Comparison of ENCODE assay signal across 19 mouse cellular contexts in the genomic region with DNA sequence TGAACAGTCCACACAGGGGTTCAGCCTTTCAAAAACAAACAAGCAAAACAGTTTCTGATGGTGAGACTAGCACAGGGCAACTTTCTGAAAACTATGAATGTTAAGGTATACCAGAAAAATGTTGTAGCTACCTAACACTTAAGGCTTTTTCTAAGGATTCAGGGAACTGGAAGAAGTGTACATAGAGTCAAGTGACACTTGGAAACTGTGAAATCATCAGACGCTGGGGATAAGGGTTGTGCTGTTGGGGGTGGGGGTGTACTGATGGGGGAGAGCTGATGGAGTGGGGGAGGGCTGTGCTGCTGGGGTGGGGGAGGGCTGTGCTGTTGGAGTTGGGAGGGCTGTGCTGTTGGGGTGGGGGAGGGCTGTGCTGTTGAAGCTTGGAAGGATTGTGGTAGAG.
DNase-seq lines count a peak whose midpoint lies in the region; ATAC-seq and TF ChIP-seq lines count a peak whose summit lies in the region.
"Had no signal": no experiment of that assay in that cellular context is flagged by ENCODE, and none has a peak within 500 bp of the region (broad histone marks: within the 10 kb centered on the region; RNA-seq: fewer than 3 reads in every experiment).

No protein-coding gene starts in this region.

- 35% methylated on average over 1 of the region's 1 CpGs for WGBS in embryonic facial prominence, embryonic 15.5 days
- WGBS in embryonic facial prominence, embryonic 10.5 days: 64% methylated on average over 1 of the region's 1 CpGs
- WGBS in heart, embryonic 15.5 days: 23% methylated on average over 1 of the region's 1 CpGs
- WGBS in lung, embryonic 14.5 days: 30% methylated on average over 1 of the region's 1 CpGs
- 60% methylated on average over 1 of the region's 1 CpGs for WGBS in lung, adult 2 months
- WGBS in limb, embryonic 14.5 days: 68% methylated on average over 1 of the region's 1 CpGs

- H3K27ac ChIP-seq in embryonic facial prominence, embryonic 15.5 days (replicated peaks): 0 out of 2 replicates have a peak overlapping the region, but pooled peaks have one; percentile 44
- H3K27ac ChIP-seq in embryonic facial prominence, embryonic 10.5 days (replicated peaks): no peak overlapping the region
- H3K27ac ChIP-seq in heart, embryonic 15.5 days: peak overlapping the region; percentile 58
- H3K27ac ChIP-seq in lung, embryonic 14.5 days (ENCODE audit: low read depth): peak overlapping the region; percentile 8; the same call in 1 of the 2 replicates
- 0 out of 2 replicates have a peak overlapping the region, but pooled peaks have one; percentile 10 for H3K27ac ChIP-seq in limb, embryonic 14.5 days (replicated peaks; ENCODE audit: low read depth, low read length)
- H3K27ac ChIP-seq: forebrain, embryonic 15.5 days; hindbrain, embryonic 13.5 days; hindbrain, postnatal 0 days had no signal

- H3K36me3 ChIP-seq in embryonic facial prominence, embryonic 15.5 days: no peaks in the 10 kb centered on the region
- no peaks in the 10 kb centered on the region for H3K36me3 ChIP-seq in embryonic facial prominence, embryonic 10.5 days (replicated peaks)
- H3K36me3 ChIP-seq in heart, embryonic 15.5 days: no peaks in the 10 kb centered on the region
- no peaks in the 10 kb centered on the region for H3K36me3 ChIP-seq in lung, embryonic 14.5 days (ENCODE audit: insufficient read depth)
- no peaks in the 10 kb centered on the region for H3K36me3 ChIP-seq in limb, embryonic 14.5 days (ENCODE audit: control insufficient read depth, insufficient read depth, low read length)
- H3K36me3 ChIP-seq: forebrain, embryonic 15.5 days; G1E; hindbrain, embryonic 13.5 days had no signal

- no peak overlapping the region for H3K4me2 ChIP-seq in embryonic facial prominence, embryonic 15.5 days (replicated peaks)
- no peak overlapping the region for H3K4me2 ChIP-seq in heart, embryonic 15.5 days
- no peak overlapping the region for H3K4me2 ChIP-seq in lung, embryonic 14.5 days
- H3K4me2 ChIP-seq in limb, embryonic 14.5 days (replicated peaks; ENCODE audit: low read depth, low read length, severe bottlenecking): no peak overlapping the region
- H3K4me2 ChIP-seq: forebrain, embryonic 15.5 days; hindbrain, embryonic 13.5 days had no signal

- peaks cover 65% of the 10 kb centered on the region for H3K4me1 ChIP-seq in embryonic facial prominence, embryonic 15.5 days
- peaks cover 32% of the 10 kb centered on the region for H3K4me1 ChIP-seq in embryonic facial prominence, embryonic 10.5 days
- H3K4me1 ChIP-seq in heart, embryonic 15.5 days (replicated peaks): peaks cover 86% of the 10 kb centered on the region
- H3K4me1 ChIP-seq in lung, embryonic 14.5 days (ENCODE audit: insufficient read depth): peaks cover 26% of the 10 kb centered on the region
- peaks cover 28% of the 10 kb centered on the region for H3K4me1 ChIP-seq in lung, adult 2 months (ENCODE audit: control insufficient read depth, insufficient read depth, low read length)
- H3K4me1 ChIP-seq in limb, embryonic 14.5 days (ENCODE audit: control insufficient read depth, insufficient read depth, low read length): peaks cover 46% of the 10 kb centered on the region

- H3K27me3 ChIP-seq in embryonic facial prominence, embryonic 15.5 days: no peaks in the 10 kb centered on the region
- H3K27me3 ChIP-seq in embryonic facial prominence, embryonic 10.5 days (replicated peaks; ENCODE audit: low read depth, poor library complexity, severe bottlenecking): no peaks in the 10 kb centered on the region
- no peaks in the 10 kb centered on the region for H3K27me3 ChIP-seq in heart, embryonic 15.5 days
- no peaks in the 10 kb centered on the region for H3K27me3 ChIP-seq in lung, embryonic 14.5 days (ENCODE audit: insufficient read depth, low read length)
- H3K27me3 ChIP-seq in limb, embryonic 14.5 days (ENCODE audit: control insufficient read depth, insufficient read depth, low read length): no peaks in the 10 kb centered on the region
- H3K27me3 ChIP-seq: forebrain, embryonic 15.5 days; hindbrain, embryonic 13.5 days had no signal

- no peak for TF ChIP-seq POLR2A in lung, adult 2 months (IDR thresholded peaks at IDR 0.05; ENCODE audit: borderline replicate concordance, extremely low read depth, low read depth, low read length)
- no peak for TF ChIP-seq POLR2A in limb, embryonic 14.5 days (IDR thresholded peaks at IDR 0.05; ENCODE audit: borderline replicate concordance, extremely low read depth, insufficient read depth, insufficient read length)

- no peak for TF ChIP-seq CTCF in lung, embryonic 14.5 days (IDR thresholded peaks at IDR 0.05; ENCODE audit: low read depth)
- no peak for TF ChIP-seq CTCF in lung, adult 2 months (IDR thresholded peaks at IDR 0.05; ENCODE audit: insufficient read depth, low read length)

- DNase-seq in embryonic facial prominence, embryonic 10.5 days (ENCODE audit: low spot score): no peak
- no peak for DNase-seq in heart, postnatal 36 days
- DNase-seq in lung, embryonic 14.5 days: peak; percentile 58
- DNase-seq in lung, adult 2 months: no peak
- no peak for DNase-seq in limb, embryonic 14.5 days (ENCODE audit: low spot score)
- DNase-seq: adrenal gland, adult 8-10 months; adrenal gland, postnatal 36 days; B cell, adult 2 months; cerebellum, adult 2 months; cerebellum, postnatal 10 days; gastrocnemius, postnatal 36 days; heart, adult 11 months had no signal

- no peak overlapping the region for H3K9ac ChIP-seq in embryonic facial prominence, embryonic 15.5 days
- no peak overlapping the region for H3K9ac ChIP-seq in heart, embryonic 15.5 days
- no peak overlapping the region for H3K9ac ChIP-seq in lung, embryonic 14.5 days
- no peak overlapping the region for H3K9ac ChIP-seq in limb, embryonic 14.5 days (ENCODE audit: low read depth, low read length, severe bottlenecking)
- H3K9ac ChIP-seq: forebrain, embryonic 15.5 days; hindbrain, embryonic 13.5 days had no signal

- no peaks in the 10 kb centered on the region for H3K9me3 ChIP-seq in embryonic facial prominence, embryonic 15.5 days (replicated peaks)
- H3K9me3 ChIP-seq in embryonic facial prominence, embryonic 10.5 days: no peaks in the 10 kb centered on the region
- no peaks in the 10 kb centered on the region for H3K9me3 ChIP-seq in heart, embryonic 15.5 days (replicated peaks)
- no peaks in the 10 kb centered on the region for H3K9me3 ChIP-seq in lung, embryonic 14.5 days (ENCODE audit: low read depth, low read length)
- H3K9me3 ChIP-seq in limb, embryonic 14.5 days (ENCODE audit: control insufficient read depth, low read length): no peaks in the 10 kb centered on the region
- H3K9me3 ChIP-seq: forebrain, embryonic 15.5 days; G1E; hindbrain, embryonic 13.5 days had no signal

- intact Hi-C loops in heart, postnatal 36 days (cut with DNase I): no loop called here

- no peak overlapping the region for H3K4me3 ChIP-seq in embryonic facial prominence, embryonic 15.5 days (replicated peaks)
- H3K4me3 ChIP-seq in embryonic facial prominence, embryonic 10.5 days: no peak overlapping the region
- H3K4me3 ChIP-seq in heart, embryonic 15.5 days: no peak overlapping the region
- no peak overlapping the region for H3K4me3 ChIP-seq in lung, embryonic 14.5 days (ENCODE audit: low read depth, low read length)
- no peak overlapping the region for H3K4me3 ChIP-seq in lung, adult 2 months (replicated peaks; ENCODE audit: extremely low read depth, low read depth, low read length)
- H3K4me3 ChIP-seq in limb, embryonic 14.5 days (replicated peaks; ENCODE audit: low read length): no peak overlapping the region
- H3K4me3 ChIP-seq: forebrain, embryonic 15.5 days; hindbrain, embryonic 13.5 days had no signal

- no peak for ATAC-seq in embryonic facial prominence, embryonic 15.5 days (ENCODE audit: insufficient number of reproducible peaks, low FRiP score, low TSS enrichment, low read depth)
- ATAC-seq in heart, embryonic 15.5 days (replicated peaks; ENCODE audit: insufficient number of reproducible peaks, insufficient read depth, low FRiP score, low read depth): no peak
- ATAC-seq in lung, embryonic 14.5 days (ENCODE audit: insufficient read depth): peak; percentile 47; the same call in 1 of the 2 replicates
- ATAC-seq in limb, embryonic 14.5 days (ENCODE audit: low FRiP score, low read depth): no peak
- ATAC-seq: CD4-positive, CD25-positive, alpha-beta regulatory T cell, adult 4 months; forebrain, embryonic 15.5 days; hindbrain, postnatal 0 days had no signal
